Mouse (Mus musculus) splenic B cell, adult 2 months (primary cell): ENCODE measurements around the gene Slf1.
A peak's percentile ranks its signal among the peaks of the same experiment; 100 is the strongest.
"Not testable (repeated sequence)": the region's sequence is repeated elsewhere in the genome, so short reads cannot be mapped to it uniquely, and the experiment has no call there.

Experiments used
- DNase-seq: peaks from one replicate; pipeline ENCODE4 v3.0.0-alpha.2; 2011; ENCODE audit warnings: low read depth, low spot score
- H3K27me3 ChIP-seq: 2 replicates; pipeline ENCODE4 v1.6.1; 2012; ENCODE audit warnings: mild to moderate bottlenecking, low read length, moderate library complexity, mixed read lengths; ENCODE audit not compliant: control insufficient read depth, poor library complexity, insufficient read depth, severe bottlenecking
- H3K36me3 ChIP-seq: 2 replicates; pipeline ENCODE4 v1.6.1; 2012; ENCODE audit warnings: mild to moderate bottlenecking, low read length, moderate library complexity, mixed read lengths; ENCODE audit not compliant: control insufficient read depth, poor library complexity, insufficient read depth, severe bottlenecking

Gene Slf1

DNA sequence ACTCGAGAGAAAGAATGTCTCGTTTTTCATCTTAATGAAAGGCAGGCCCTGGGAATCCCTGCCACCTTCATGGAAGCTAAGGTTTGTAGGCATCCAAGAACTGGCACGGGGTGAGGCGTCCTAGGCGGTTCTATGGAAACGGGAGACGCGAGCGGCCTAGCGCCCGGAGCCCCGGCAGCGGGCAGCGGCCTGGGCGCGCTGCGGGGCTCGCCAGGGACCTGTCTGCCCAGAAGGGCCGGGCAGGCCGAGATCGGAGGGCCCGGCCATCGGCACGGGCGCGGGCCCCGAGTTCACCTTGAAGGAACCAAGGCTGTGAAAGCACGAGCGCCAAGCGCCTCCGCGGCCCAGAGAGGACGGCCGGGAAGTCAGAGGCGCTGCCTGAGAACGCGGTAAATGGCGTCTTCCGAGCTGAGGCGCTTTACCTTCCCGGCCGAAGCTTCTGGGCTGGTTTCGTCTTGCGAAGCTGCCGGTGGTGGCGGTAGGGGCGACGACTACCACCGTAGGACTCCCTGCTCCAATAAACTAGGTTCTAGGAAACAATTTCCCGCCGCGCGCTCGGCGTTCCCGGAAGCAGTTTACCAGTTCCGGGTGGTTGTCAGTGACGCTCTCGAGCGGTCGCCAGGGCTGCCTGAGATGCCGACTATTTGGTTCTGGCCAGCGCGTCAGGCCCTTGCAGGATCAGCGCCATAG is at the start of gene Slf1, which contains the start of gene 2210408I21Rik:
TSS of gene Slf1 (minus strand) at position 543 of the 690 bp plus-strand sequence.
TSS of gene 2210408I21Rik (plus strand) at position 610 of the 690 bp plus-strand sequence.
- DNase-seq: peak; percentile 82
- Histone ChIP-seq H3K27me3 (no peaks in the 10 kb centered on the region), H3K36me3 (no peaks in the 10 kb centered on the region)

GRCm38 (mm10) chr13:77177931-77178330 is 42.7 kb upstream of the Slf1 start:
- H3K27me3 ChIP-seq: no peaks in the 10 kb centered on the region; the same call in 1 of the 2 replicates
- no peaks in the 10 kb centered on the region for H3K36me3 ChIP-seq
- no peak for DNase-seq

DNA sequence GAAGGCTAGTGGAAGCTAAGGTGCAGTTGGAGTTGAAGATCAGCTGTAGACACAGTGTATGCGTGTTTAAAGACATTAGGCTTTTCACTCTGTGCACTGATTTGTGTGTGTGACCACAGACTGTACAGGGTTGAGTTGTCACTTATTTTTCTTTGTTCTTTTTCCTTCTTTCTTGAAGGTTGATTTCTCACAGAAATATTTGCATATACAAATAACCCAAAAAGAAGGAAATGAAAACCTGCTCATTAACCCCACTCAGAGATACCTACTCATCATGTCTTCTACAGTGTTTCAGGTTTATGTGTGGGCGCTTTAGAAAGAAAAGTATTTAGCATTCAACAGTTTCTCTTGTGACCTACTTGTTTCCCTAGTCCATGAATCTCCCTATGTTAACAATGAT is 5.6 kb upstream of the Slf1 start:
- Histone ChIP-seq H3K27me3 (no peaks in the 10 kb centered on the region), H3K36me3 (no peaks in the 10 kb centered on the region)
- peak; percentile 60 for DNase-seq

- H3K27me3 ChIP-seq: no peaks in the 10 kb centered on the region
- no peak for DNase-seq
- H3K36me3 ChIP-seq: no peaks in the 10 kb centered on the region
These were observed 328 bp upstream of the Slf1 start for GRCm38 (mm10) chr13:77135621-77135981.

DNA sequence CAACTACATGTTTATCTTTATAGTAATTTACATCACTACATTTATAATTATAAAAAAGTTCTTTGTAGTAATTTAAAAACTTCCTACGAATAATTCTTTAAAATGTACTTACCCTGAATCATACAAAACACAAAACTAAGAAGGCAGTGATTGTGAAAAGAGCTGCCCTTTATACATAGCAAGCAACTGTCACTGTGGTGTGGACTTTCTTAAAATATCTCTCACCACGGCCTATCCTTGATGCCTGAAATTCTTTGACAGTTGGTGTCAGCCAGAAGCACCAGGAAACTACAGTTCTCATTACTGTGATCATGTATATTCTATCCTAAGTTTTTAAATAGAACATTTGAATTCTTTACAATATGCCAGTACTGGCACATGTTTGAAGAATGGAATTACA is 4.1 kb downstream of the Slf1 start:
- no peaks in the 10 kb centered on the region for H3K36me3 ChIP-seq
- no peaks in the 10 kb centered on the region for H3K27me3 ChIP-seq
- no peak for DNase-seq

DNA sequence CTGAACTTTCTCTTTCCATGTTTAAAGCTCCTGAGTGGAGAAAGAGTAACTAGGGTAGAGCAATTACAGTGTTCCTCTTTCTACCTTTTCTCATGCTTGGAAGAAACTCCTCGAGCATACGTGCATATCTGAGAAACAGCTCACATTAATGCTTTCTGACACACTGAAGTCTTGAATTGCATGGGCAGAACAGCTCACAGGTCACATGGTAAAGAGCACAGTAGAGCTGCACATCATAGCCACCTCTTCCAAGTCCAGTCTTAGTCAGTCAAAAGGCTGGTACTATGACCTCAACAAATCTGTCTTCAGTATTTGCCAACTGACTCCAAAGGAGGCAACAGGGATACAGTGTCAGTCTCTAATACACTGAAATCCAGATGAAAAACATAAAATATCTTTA is 7.0 kb downstream of the Slf1 start:
- Histone ChIP-seq H3K36me3 (0 out of 2 replicates have a peak, but pooled peaks cover 2% of the 10 kb centered on the region), H3K27me3 (no peaks in the 10 kb centered on the region)
- DNase-seq: peak; percentile 2

DNA sequence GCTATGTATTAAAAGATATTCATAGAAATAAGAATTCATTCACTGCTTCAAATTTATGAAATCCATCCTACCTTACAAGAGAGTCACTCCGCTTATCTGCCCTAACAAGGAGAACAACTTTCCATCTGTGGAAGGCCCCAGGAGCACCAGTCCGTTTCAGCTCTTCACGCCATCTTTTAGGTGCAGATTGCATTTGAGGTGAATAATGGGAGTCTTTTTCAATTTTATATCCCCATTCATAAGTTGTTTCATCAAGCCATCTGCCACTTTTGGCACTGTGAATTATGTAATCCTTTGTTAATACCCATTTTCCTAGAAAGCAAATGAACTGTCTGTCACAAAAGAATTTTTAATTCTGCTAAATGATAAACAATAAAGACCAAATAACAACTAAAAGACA is 10.1 kb downstream of the Slf1 start:
- Histone ChIP-seq H3K27me3 (no peaks in the 10 kb centered on the region), H3K36me3 (0 out of 2 replicates have a peak, but pooled peaks cover 2% of the 10 kb centered on the region)
- no peak for DNase-seq

- DNase-seq: no peak
- Histone ChIP-seq H3K27me3 (no peaks in the 10 kb centered on the region), H3K36me3 (no peaks in the 10 kb centered on the region; the same call in 1 of the 2 replicates)
These were observed 16.6 kb downstream of the Slf1 start for GRCm38 (mm10) chr13:77118695-77119094.

DNA sequence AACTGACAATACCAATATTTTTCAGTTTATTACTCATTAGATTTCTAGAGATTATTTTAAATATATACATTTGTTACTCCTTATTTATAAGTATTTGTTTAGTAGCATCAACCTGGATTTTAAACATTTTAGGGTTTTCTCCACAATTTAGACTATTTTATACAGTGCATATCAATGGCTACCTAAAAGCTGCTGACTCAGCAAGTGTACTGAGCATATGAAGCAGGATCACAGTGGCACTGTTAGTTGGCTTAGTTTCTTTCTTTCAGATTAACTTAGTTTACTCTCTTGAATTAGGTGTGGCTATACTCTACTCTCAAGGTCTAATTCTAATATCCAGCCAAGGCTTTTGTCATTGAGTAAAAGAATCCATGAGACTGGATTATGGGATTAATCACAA is 27.5 kb downstream of the Slf1 start:
- DNase-seq: no peak
- Histone ChIP-seq H3K27me3 (no peaks in the 10 kb centered on the region), H3K36me3 (peaks cover 1% of the 10 kb centered on the region; the same call in 1 of the 2 replicates)

DNA sequence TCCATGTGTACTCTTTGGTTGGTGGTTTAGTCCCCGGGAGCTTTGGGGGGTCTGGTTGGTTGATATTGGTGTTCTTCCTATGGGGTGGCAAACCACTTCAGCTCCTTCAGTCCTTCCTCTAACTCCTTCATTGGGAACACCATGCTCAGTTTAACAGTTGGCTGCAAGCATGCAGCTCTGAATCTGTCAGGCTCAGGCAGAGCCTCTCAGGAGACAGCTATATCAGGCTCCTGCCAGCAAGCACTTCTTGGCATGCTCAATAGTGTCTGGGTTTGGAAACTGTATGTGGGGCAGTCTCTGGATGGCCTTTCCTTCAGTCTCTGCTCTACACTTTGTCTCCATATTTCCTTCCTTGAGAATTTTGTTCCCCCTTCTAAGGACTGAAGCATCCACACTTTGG is 42.4 kb downstream of the Slf1 start:
- not testable (repeated sequence) for H3K27me3 ChIP-seq, DNase-seq, H3K36me3 ChIP-seq

- Histone ChIP-seq H3K27me3 (no peaks in the 10 kb centered on the region), H3K36me3 (no peaks in the 10 kb centered on the region; the same call in 1 of the 2 replicates)
- DNase-seq: no peak
These were observed 63.2 kb downstream of the Slf1 start for GRCm38 (mm10) chr13:77072030-77072429.

DNA sequence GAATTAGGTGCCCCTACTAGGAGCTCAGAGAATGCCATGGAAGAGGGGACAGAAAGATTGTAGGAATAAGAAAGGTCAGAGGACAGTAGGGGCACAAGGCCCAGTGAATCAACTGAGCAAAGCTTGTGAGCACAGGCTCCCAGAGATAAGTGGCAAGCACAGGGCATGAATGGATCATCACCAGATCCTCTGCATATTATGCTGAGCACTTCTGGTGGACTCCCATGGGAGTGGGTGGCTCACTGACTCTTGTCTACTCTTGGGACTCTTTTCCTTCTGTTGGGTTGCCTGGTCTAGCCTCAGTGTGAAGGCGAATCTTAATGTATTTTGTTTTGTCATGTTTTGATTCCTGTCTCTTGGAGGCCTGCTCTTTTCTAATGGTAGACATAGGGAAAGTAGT is 66.4 kb downstream of the Slf1 start:
- no peak for DNase-seq
- Histone ChIP-seq H3K27me3 (no peaks in the 10 kb centered on the region), H3K36me3 (no peaks in the 10 kb centered on the region)

DNA sequence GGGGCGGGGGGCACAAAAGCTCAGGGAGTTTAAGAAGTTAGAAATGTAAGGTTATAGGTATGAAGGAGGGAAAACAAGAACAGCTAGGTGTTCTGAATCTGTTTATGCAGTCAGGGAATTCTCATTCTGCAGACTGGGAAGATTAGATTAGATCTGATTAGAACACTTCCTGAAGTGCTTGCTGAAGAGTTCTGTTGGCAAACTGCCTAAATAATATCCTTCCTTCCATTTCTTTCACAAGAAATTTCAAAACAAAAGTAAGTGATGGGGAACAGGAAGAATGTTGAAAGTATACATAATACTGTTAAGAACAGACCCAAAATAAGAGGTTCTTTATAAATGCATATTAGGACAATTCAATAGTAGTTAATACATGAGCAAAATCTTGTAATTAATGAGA is 72.1 kb downstream of the Slf1 start:
- H3K36me3 ChIP-seq: no peaks in the 10 kb centered on the region
- no peak for DNase-seq
- H3K27me3 ChIP-seq: no peaks in the 10 kb centered on the region

DNA sequence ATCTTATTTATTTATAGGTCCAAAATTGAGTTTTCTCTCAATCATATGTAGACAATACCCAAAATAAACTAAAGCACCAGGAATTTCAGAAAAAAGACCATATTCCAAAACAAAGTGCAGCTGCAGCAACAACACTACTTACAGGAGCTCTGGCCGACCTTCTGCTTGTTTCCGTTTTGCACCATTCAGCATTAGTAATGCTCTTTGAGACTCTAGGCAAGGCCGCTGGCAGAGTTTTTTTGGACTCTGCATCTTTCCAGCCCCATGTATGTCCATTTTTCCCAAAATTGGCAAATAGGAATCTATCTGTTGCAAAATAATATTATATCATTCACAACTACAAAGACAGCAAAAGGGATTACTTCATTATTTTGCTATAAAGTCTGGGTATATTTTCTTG is 85.5 kb downstream of the Slf1 start:
- H3K27me3 ChIP-seq: no peaks in the 10 kb centered on the region
- DNase-seq: no peak
- peaks cover 2% of the 10 kb centered on the region; the same call in 1 of the 2 replicates for H3K36me3 ChIP-seq

DNA sequence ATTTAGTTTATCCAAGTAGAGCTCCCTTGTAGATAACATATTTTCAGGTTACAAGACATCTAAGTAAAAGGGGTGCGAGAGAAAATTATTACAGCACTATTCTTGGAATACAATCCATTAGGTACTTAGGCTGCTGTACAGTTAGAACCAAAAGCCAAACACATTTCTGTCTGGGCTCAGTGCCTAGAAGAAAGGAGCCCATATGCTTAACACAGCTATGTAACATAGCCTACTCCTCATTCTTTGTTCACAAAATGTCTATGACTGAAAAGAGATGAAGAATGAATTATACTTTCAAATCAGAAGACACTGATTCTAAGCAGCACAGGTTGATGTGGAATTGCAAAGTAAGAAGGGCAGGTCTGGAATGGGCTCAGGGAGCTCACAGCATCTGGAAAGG is 86.8 kb downstream of the Slf1 start:
- Histone ChIP-seq H3K36me3 (no peaks in the 10 kb centered on the region; the same call in 1 of the 2 replicates), H3K27me3 (no peaks in the 10 kb centered on the region)
- no peak for DNase-seq
